Mouse (Mus musculus) forebrain, embryonic 11.5 days (tissue): ENCODE measurements around the gene Sec22c. TPM values are rescaled to one million over a fixed set of nuclear protein-coding genes. Genes with fewer than 3 reads are reported as not detected.

Experiments used
- ATAC-seq: fragments of 200-750 bp; cut with Nextera tagmentation; replicated peaks from 2 replicates; pipeline ENCODE4 v1.8.0; 2017; ENCODE audit warnings: moderate TSS enrichment; ENCODE audit not compliant: low FRiP score
- DNase-seq: peaks from one replicate; pipeline ENCODE4 v3.0.0-alpha.2; 2017; ENCODE audit warnings: low spot score
- H3K27ac ChIP-seq: fragments of 300-500 bp; sonication (generic); 2 replicates; pipeline ENCODE4 v1.5.1; 2014; ENCODE audit warnings: low read depth, low read length
- H3K27me3 ChIP-seq: fragments of 300-500 bp; sonication (generic); 2 replicates; pipeline ENCODE4 v1.6.1; 2014; ENCODE audit warnings: mild to moderate bottlenecking, low read length, mixed read lengths; ENCODE audit not compliant: control insufficient read depth, insufficient read depth
- H3K36me3 ChIP-seq: fragments of 300-500 bp; sonication (generic); 2 replicates; pipeline ENCODE4 v1.6.1; 2014; ENCODE audit warnings: mild to moderate bottlenecking, low read length, moderate library complexity, mixed read lengths; ENCODE audit not compliant: control insufficient read depth, insufficient read depth
- H3K4me1 ChIP-seq: fragments of 300-500 bp; sonication (generic); replicated peaks from 2 replicates; pipeline ENCODE4 v1.6.1; 2014; ENCODE audit warnings: low read length, mixed read lengths; ENCODE audit not compliant: control insufficient read depth, insufficient read depth
- H3K4me2 ChIP-seq: fragments of 300-500 bp; sonication (generic); 2 replicates; pipeline ENCODE4 v1.6.1; 2014; ENCODE audit warnings: low read depth, mild to moderate bottlenecking, low read length, moderate library complexity, mixed read lengths; ENCODE audit not compliant: severe bottlenecking
- H3K4me3 ChIP-seq: fragments of 300-500 bp; sonication (generic); 2 replicates; pipeline ENCODE4 v1.5.1; 2014; ENCODE audit warnings: low read depth, low read length
- H3K9ac ChIP-seq: fragments of 300-500 bp; sonication (generic); 2 replicates; pipeline ENCODE4 v1.6.1; 2014; ENCODE audit warnings: low read length
- H3K9me3 ChIP-seq: fragments of 300-500 bp; sonication (generic); 2 replicates; pipeline ENCODE4 v1.6.1; 2016; ENCODE audit warnings: low read length, mixed read lengths; ENCODE audit not compliant: control insufficient read depth
- WGBS: fragments of 180-500 bp; shearing (Covaris S2); extraction: QIAGEN DNeasy Blood & Tissue Kit; methylation state at CpG from one replicate; pipeline ENCODE4 v1.1.7; 2014; 5-methylcytosine and 5-hydroxymethylcytosine counted together
- polyA plus RNA-seq: library from polyadenylated mRNA; unstranded; fragments of >200 nt; fragmentation: Nextera tagmentation; extraction: Ambion mirVana; gene quantifications from 2 replicates; pipeline ENCODE4 v1.2.1, GENCODE M21; 2014

Gene Sec22c
- polyA plus RNA-seq, 1 experiment from 2014 or later = 17.5 TPM

GRCm38 (mm10) chr9:121669348-121669791 lies 35.9 kb downstream of the Sec22c start:
- no peaks in the 10 kb centered on the region for H3K9me3 ChIP-seq
- H3K9ac ChIP-seq = peak overlapping the region; percentile 20
- H3K4me3 ChIP-seq = peak overlapping the region; percentile 18; the same call in 1 of the 2 replicates
- no peaks in the 10 kb centered on the region for H3K4me1 ChIP-seq
- 1% methylated on average over 28 of the region's 28 CpGs for WGBS
- peaks cover 2% of the 10 kb centered on the region for H3K27me3 ChIP-seq
- H3K36me3 ChIP-seq = no peaks in the 10 kb centered on the region
- DNase-seq = peak; percentile 88
- H3K4me2 ChIP-seq = peak overlapping the region; percentile 56
- ATAC-seq = peak; percentile 72
- H3K27ac ChIP-seq = no peak overlapping the region

GRCm38 (mm10) chr9:121667822-121668221 lies 37.5 kb downstream of the Sec22c start:
- H3K4me3 ChIP-seq = no peak overlapping the region
- ATAC-seq = no peak
- no peak overlapping the region for H3K9ac ChIP-seq
- H3K27me3 ChIP-seq = peaks cover 2% of the 10 kb centered on the region
- H3K4me1 ChIP-seq = no peaks in the 10 kb centered on the region
- H3K27ac ChIP-seq = no peak overlapping the region
- no peaks in the 10 kb centered on the region for H3K9me3 ChIP-seq
- H3K36me3 ChIP-seq = no peaks in the 10 kb centered on the region
- DNase-seq = no peak
- 76% methylated on average over 11 of the region's 11 CpGs for WGBS
- no peak overlapping the region for H3K4me2 ChIP-seq

GRCm38 (mm10) chr9:121666957-121667630 lies 38.2 kb downstream of the Sec22c start:
- Histone ChIP-seq H3K36me3 (no peaks in the 10 kb centered on the region), H3K4me1 (no peaks in the 10 kb centered on the region), H3K27me3 (peaks cover 2% of the 10 kb centered on the region), H3K4me3 (no peak overlapping the region), H3K9ac (no peak overlapping the region), H3K27ac (no peak overlapping the region), H3K9me3 (no peaks in the 10 kb centered on the region), H3K4me2 (no peak overlapping the region)
- ATAC-seq (no peak), DNase-seq (no peak)
- 76% methylated on average over 16 of the region's 16 CpGs for WGBS

GRCm38 (mm10) chr9:121664104-121664503 lies 41.2 kb downstream of the Sec22c start:
- no peaks in the 10 kb centered on the region for H3K9me3 ChIP-seq
- ATAC-seq (no peak), DNase-seq (no peak)
- H3K4me1 ChIP-seq = no peaks in the 10 kb centered on the region
- H3K9ac ChIP-seq = no peak overlapping the region
- H3K27me3 ChIP-seq = no peaks in the 10 kb centered on the region; the same call in 1 of the 2 replicates
- no peaks in the 10 kb centered on the region for H3K36me3 ChIP-seq
- 91% methylated on average over 5 of the region's 5 CpGs for WGBS
- no peak overlapping the region for H3K27ac ChIP-seq
- no peak overlapping the region for H3K4me2 ChIP-seq
- H3K4me3 ChIP-seq = no peak overlapping the region

- H3K4me1 ChIP-seq = no peaks in the 10 kb centered on the region
- H3K4me3 ChIP-seq = no peak overlapping the region
- no peak overlapping the region for H3K4me2 ChIP-seq
- DNase-seq = no peak
- no peaks in the 10 kb centered on the region; the same call in 1 of the 2 replicates for H3K27me3 ChIP-seq
- no peak overlapping the region for H3K9ac ChIP-seq
- H3K9me3 ChIP-seq = no peaks in the 10 kb centered on the region
- no peaks in the 10 kb centered on the region for H3K36me3 ChIP-seq
- H3K27ac ChIP-seq = no peak overlapping the region
- 78% methylated on average over 6 of the region's 6 CpGs for WGBS
- ATAC-seq = no peak
These were observed 41.8 kb downstream of the Sec22c start for GRCm38 (mm10) chr9:121663467-121663866.

- Histone ChIP-seq H3K9ac (no peak overlapping the region), H3K4me1 (no peaks in the 10 kb centered on the region), H3K4me2 (no peak overlapping the region), H3K9me3 (no peaks in the 10 kb centered on the region), H3K27me3 (no peaks in the 10 kb centered on the region), H3K36me3 (no peaks in the 10 kb centered on the region), H3K27ac (no peak overlapping the region), H3K4me3 (no peak overlapping the region)
- 85% methylated on average over 7 of the region's 7 CpGs for WGBS
- DNase-seq (no peak), ATAC-seq (no peak)
These were observed 45.5 kb downstream of the Sec22c start for GRCm38 (mm10) chr9:121659791-121660190.

GRCm38 (mm10) chr9:121658248-121658647 lies 47.0 kb downstream of the Sec22c start:
- H3K36me3 ChIP-seq = no peaks in the 10 kb centered on the region
- H3K9me3 ChIP-seq = no peaks in the 10 kb centered on the region
- DNase-seq (no peak), ATAC-seq (no peak)
- no peak overlapping the region for H3K4me2 ChIP-seq
- 89% methylated on average over 7 of the region's 7 CpGs for WGBS
- no peak overlapping the region for H3K9ac ChIP-seq
- H3K27me3 ChIP-seq = no peaks in the 10 kb centered on the region
- no peak overlapping the region for H3K4me3 ChIP-seq
- no peak overlapping the region for H3K27ac ChIP-seq
- no peaks in the 10 kb centered on the region for H3K4me1 ChIP-seq

GRCm38 (mm10) chr9:121657143-121657542 lies 48.1 kb downstream of the Sec22c start:
- 80% methylated on average over 13 of the region's 13 CpGs for WGBS
- Histone ChIP-seq H3K36me3 (no peaks in the 10 kb centered on the region), H3K9me3 (no peaks in the 10 kb centered on the region), H3K27ac (no peak overlapping the region), H3K4me2 (no peak overlapping the region), H3K27me3 (no peaks in the 10 kb centered on the region), H3K4me3 (no peak overlapping the region), H3K4me1 (no peaks in the 10 kb centered on the region), H3K9ac (no peak overlapping the region)
- ATAC-seq (no peak), DNase-seq (no peak)

GRCm38 (mm10) chr9:121656322-121656721 lies 49.0 kb downstream of the Sec22c start:
- no peak for DNase-seq
- H3K27me3 ChIP-seq = no peaks in the 10 kb centered on the region
- WGBS = 86% methylated on average over 5 of the region's 5 CpGs
- no peak overlapping the region for H3K4me3 ChIP-seq
- H3K27ac ChIP-seq = no peak overlapping the region
- no peaks in the 10 kb centered on the region for H3K9me3 ChIP-seq
- no peaks in the 10 kb centered on the region for H3K4me1 ChIP-seq
- no peaks in the 10 kb centered on the region for H3K36me3 ChIP-seq
- no peak for ATAC-seq
- no peak overlapping the region for H3K9ac ChIP-seq
- no peak overlapping the region for H3K4me2 ChIP-seq
